Mouse (Mus musculus): ENCODE measurements around the gene Tspan4. TPM values are rescaled to one million over a fixed set of nuclear protein-coding genes. Genes with fewer than 3 reads are reported as not detected.

The Tspan4 gene
- polyA plus RNA-seq, 1 experiment = 0.31 TPM

GRCm38 (mm10) chr7:141457236-141457635, 17.8 kb upstream of the Tspan4 start:
- peaks cover 41% of the 10 kb centered on the region for H3K4me1 ChIP-seq (ENCODE audit: control insufficient read depth)
- peaks cover 32% of the 10 kb centered on the region for H3K27me3 ChIP-seq (ENCODE audit: control insufficient read depth)
- H3K4me3 ChIP-seq (replicated peaks) = no peak overlapping the region
- H3K9me3 ChIP-seq (ENCODE audit: control insufficient read depth, low read length) = peaks cover 6% of the 10 kb centered on the region; the same call in 1 of the 2 replicates
- H3K36me3 ChIP-seq (ENCODE audit: control insufficient read depth) = peaks cover 21% of the 10 kb centered on the region
- TF ChIP-seq GATA1 (IDR thresholded peaks at IDR 0.05; ENCODE audit: low read length) = no peak
- no peak for TF ChIP-seq TAL1 (IDR thresholded peaks at IDR 0.05; ENCODE audit: low read length)

GRCm38 (mm10) chr7:141457986-141458660, 16.9 kb upstream of the Tspan4 start:
- Histone ChIP-seq H3K27me3 (ENCODE audit: control insufficient read depth) (peaks cover 41% of the 10 kb centered on the region), H3K4me1 (ENCODE audit: control insufficient read depth) (peaks cover 40% of the 10 kb centered on the region), H3K4me3 (replicated peaks) (no peak overlapping the region), H3K36me3 (ENCODE audit: control insufficient read depth) (peaks cover 19% of the 10 kb centered on the region), H3K9me3 (ENCODE audit: control insufficient read depth, low read length) (peaks cover 7% of the 10 kb centered on the region; the same call in 1 of the 2 replicates)
- TF ChIP-seq GATA1 (IDR thresholded peaks at IDR 0.05; ENCODE audit: low read length) (no peak), TAL1 (IDR thresholded peaks at IDR 0.05; ENCODE audit: low read length) (no peak)

DNA sequence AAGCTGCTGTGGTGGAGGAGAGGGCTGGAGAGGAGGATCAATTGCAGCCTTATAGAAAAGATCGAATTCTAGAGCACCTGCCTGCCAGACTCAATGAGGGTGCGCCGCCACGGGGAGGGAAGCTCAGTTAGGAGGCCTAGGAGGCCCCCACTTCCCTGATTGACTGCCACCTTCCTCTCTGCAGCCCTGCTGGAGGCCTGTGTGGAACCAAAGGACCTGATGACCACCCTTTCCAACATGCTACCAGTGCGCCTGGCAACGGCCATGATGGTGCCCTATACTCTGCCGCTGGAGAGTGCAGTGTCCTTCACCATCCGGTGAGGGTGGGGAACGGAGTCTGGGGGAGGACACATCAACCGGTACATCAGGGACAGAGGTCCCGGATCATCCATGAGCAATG, 16.4 kb upstream of the Tspan4 start:
- TF ChIP-seq TAL1 (IDR thresholded peaks at IDR 0.05; ENCODE audit: low read length) (no peak), GATA1 (IDR thresholded peaks at IDR 0.05; ENCODE audit: low read length) (no peak)
- Histone ChIP-seq H3K4me1 (ENCODE audit: control insufficient read depth) (peaks cover 38% of the 10 kb centered on the region), H3K36me3 (ENCODE audit: control insufficient read depth) (peaks cover 16% of the 10 kb centered on the region), H3K27me3 (ENCODE audit: control insufficient read depth) (peaks cover 46% of the 10 kb centered on the region), H3K4me3 (replicated peaks) (no peak overlapping the region), H3K9me3 (ENCODE audit: control insufficient read depth, low read length) (peaks cover 7% of the 10 kb centered on the region; the same call in 1 of the 2 replicates)

DNA sequence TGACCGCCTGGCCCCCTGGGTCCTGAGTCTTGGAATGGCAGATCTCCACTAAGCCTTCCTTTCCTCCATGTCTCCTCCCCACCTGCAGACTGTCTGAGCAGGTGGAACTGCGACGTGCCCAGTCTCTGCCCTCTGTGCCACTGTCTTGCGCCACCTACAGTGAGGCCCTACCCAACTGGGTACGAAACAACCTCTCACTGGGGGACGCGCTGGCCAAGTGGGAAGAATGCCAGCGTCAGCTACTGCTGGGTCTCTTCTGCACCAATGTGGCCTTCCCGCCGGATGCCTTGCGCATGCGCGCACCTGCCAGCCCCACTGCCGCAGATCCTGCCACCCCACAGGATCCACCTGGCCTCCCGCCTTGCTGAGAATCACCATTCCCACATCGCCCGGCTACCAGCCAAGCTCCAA, 15.7 kb upstream of the Tspan4 start:
- peaks cover 53% of the 10 kb centered on the region for H3K27me3 ChIP-seq (ENCODE audit: control insufficient read depth)
- H3K4me1 ChIP-seq (ENCODE audit: control insufficient read depth) = peaks cover 36% of the 10 kb centered on the region
- no peak for TF ChIP-seq GATA1 (IDR thresholded peaks at IDR 0.05; ENCODE audit: low read length)
- TF ChIP-seq TAL1 (IDR thresholded peaks at IDR 0.05; ENCODE audit: low read length) = no peak
- peaks cover 16% of the 10 kb centered on the region for H3K36me3 ChIP-seq (ENCODE audit: control insufficient read depth)
- peaks cover 8% of the 10 kb centered on the region; the same call in 1 of the 2 replicates for H3K9me3 ChIP-seq (ENCODE audit: control insufficient read depth, low read length)
- no peak overlapping the region for H3K4me3 ChIP-seq (replicated peaks)

DNA sequence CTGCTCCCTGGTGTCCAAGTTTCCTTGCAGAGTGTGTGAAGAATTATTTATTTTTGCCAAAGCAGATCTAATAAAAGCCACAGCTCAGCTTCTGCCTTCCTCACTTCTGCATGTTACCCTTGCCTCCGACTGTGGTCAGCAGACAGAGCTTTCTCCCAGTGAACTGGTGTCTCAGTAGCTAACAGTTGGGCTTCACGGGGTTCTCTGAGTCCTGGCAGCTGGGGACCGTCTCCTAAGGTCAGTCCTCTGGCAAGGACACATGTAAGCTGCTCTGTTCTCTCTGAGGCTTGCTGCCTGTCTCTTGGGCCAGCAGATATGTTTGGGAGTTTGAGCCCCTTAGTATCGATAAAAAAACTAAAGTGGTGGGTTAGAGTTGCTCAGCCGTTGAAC, 15.0 kb upstream of the Tspan4 start:
- Histone ChIP-seq H3K9me3 (ENCODE audit: control insufficient read depth, low read length) (peaks cover 15% of the 10 kb centered on the region; the same call in 1 of the 2 replicates), H3K4me3 (replicated peaks) (no peak overlapping the region), H3K36me3 (ENCODE audit: control insufficient read depth) (peaks cover 16% of the 10 kb centered on the region), H3K4me1 (ENCODE audit: control insufficient read depth) (peaks cover 35% of the 10 kb centered on the region), H3K27me3 (ENCODE audit: control insufficient read depth) (peaks cover 60% of the 10 kb centered on the region)
- TF ChIP-seq TAL1 (IDR thresholded peaks at IDR 0.05; ENCODE audit: low read length) (no peak), GATA1 (IDR thresholded peaks at IDR 0.05; ENCODE audit: low read length) (no peak)

- H3K4me1 ChIP-seq (ENCODE audit: control insufficient read depth) = peaks cover 34% of the 10 kb centered on the region
- TF ChIP-seq TAL1 (IDR thresholded peaks at IDR 0.05; ENCODE audit: low read length) (no peak), GATA1 (IDR thresholded peaks at IDR 0.05; ENCODE audit: low read length) (no peak)
Observed at GRCm38 (mm10) chr7:141460391-141461113, 14.5 kb upstream of the Tspan4 start, which contains the start of gene Cracr2b. Gene Cracr2b, plus strand, starts transcription at chr7:141461094.

GRCm38 (mm10) chr7:141461521-141462332, 13.3 kb upstream of the Tspan4 start:
- peak overlapping the region; percentile 5 for H3K4me3 ChIP-seq (replicated peaks)
- H3K9me3 ChIP-seq (ENCODE audit: control insufficient read depth, low read length) = peaks cover 16% of the 10 kb centered on the region; the same call in 1 of the 2 replicates
- peaks cover 16% of the 10 kb centered on the region for H3K36me3 ChIP-seq (ENCODE audit: control insufficient read depth)
- H3K4me1 ChIP-seq (ENCODE audit: control insufficient read depth) = peaks cover 28% of the 10 kb centered on the region
- TF ChIP-seq GATA1 (IDR thresholded peaks at IDR 0.05; ENCODE audit: low read length) = no peak
- TF ChIP-seq TAL1 (IDR thresholded peaks at IDR 0.05; ENCODE audit: low read length) = no peak
- H3K27me3 ChIP-seq (ENCODE audit: control insufficient read depth) = peaks cover 77% of the 10 kb centered on the region

More at GRCm38 (mm10) chr7:141460391-141461113, 14.5 kb upstream of the Tspan4 start, which contains the start of gene Cracr2b:
- H3K27me3 ChIP-seq (ENCODE audit: control insufficient read depth) = peaks cover 65% of the 10 kb centered on the region
- peak within 1 kb of the TSS; percentile 5 for H3K4me3 ChIP-seq (replicated peaks)
- H3K9me3 ChIP-seq (ENCODE audit: control insufficient read depth, low read length) = peaks cover 16% of the 10 kb centered on the region; the same call in 1 of the 2 replicates
- H3K36me3 ChIP-seq (ENCODE audit: control insufficient read depth) = peaks cover 16% of the 10 kb centered on the region

GRCm38 (mm10) chr7:141462333-141462821, 12.7 kb upstream of the Tspan4 start:
- Histone ChIP-seq H3K4me1 (ENCODE audit: control insufficient read depth) (peaks cover 31% of the 10 kb centered on the region), H3K4me3 (replicated peaks) (no peak overlapping the region), H3K36me3 (ENCODE audit: control insufficient read depth) (peaks cover 15% of the 10 kb centered on the region), H3K9me3 (ENCODE audit: control insufficient read depth, low read length) (peaks cover 16% of the 10 kb centered on the region; the same call in 1 of the 2 replicates), H3K27me3 (ENCODE audit: control insufficient read depth) (peaks cover 79% of the 10 kb centered on the region)
- TF ChIP-seq TAL1 (IDR thresholded peaks at IDR 0.05; ENCODE audit: low read length) (no peak), GATA1 (IDR thresholded peaks at IDR 0.05; ENCODE audit: low read length) (no peak)
